Mouse (Mus musculus) hindbrain, embryonic 13.5 days (tissue): ENCODE data around the gene Rsph9. TPM values are rescaled to one million over a fixed set of nuclear protein-coding genes. Genes with fewer than 3 reads are reported as not detected.

ENCODE experiments used
- ATAC-seq: fragments of 200-750 bp; cut with Nextera tagmentation; 2 replicates; pipeline ENCODE4 v1.8.0; 2017; ENCODE audit warnings: moderate TSS enrichment; ENCODE audit not compliant: low FRiP score
- H3K27ac ChIP-seq: fragments of 300-500 bp; sonication (generic); 2 replicates; pipeline ENCODE4 v1.5.1; 2015; ENCODE audit warnings: inconsistent platforms, mild to moderate bottlenecking, moderate library complexity
- H3K27me3 ChIP-seq: fragments of 300-500 bp; sonication (generic); 2 replicates; pipeline ENCODE4 v1.6.1; 2015; ENCODE audit warnings: mild to moderate bottlenecking, inconsistent platforms
- H3K36me3 ChIP-seq: fragments of 300-500 bp; sonication (generic); 2 replicates; pipeline ENCODE4 v1.6.1; 2015; ENCODE audit warnings: mild to moderate bottlenecking, inconsistent platforms
- H3K4me1 ChIP-seq: fragments of 300-500 bp; sonication (generic); replicated peaks from 2 replicates; pipeline ENCODE4 v1.6.1; 2015; ENCODE audit warnings: inconsistent platforms
- H3K4me2 ChIP-seq: fragments of 300-500 bp; sonication (generic); 2 replicates; pipeline ENCODE4 v1.6.1; 2015; ENCODE audit warnings: inconsistent platforms, mild to moderate bottlenecking, moderate library complexity
- H3K4me3 ChIP-seq: fragments of 300-500 bp; sonication (generic); 2 replicates; pipeline ENCODE4 v1.5.1; 2015; ENCODE audit warnings: mild to moderate bottlenecking, inconsistent platforms
- H3K9ac ChIP-seq: fragments of 300-500 bp; sonication (generic); 2 replicates; pipeline ENCODE4 v1.6.1; 2015; ENCODE audit warnings: mild to moderate bottlenecking, inconsistent platforms
- H3K9me3 ChIP-seq: fragments of 300-500 bp; sonication (generic); 2 replicates; pipeline ENCODE4 v1.6.1; 2016; ENCODE audit warnings: inconsistent platforms
- WGBS: fragments of 180-500 bp; shearing (Covaris S2); methylation state at CpG from one replicate; pipeline ENCODE4 v1.1.7; 2015; 5-methylcytosine and 5-hydroxymethylcytosine counted together
- polyA plus RNA-seq: library from polyadenylated mRNA; unstranded; fragments of >200 nt; fragmentation: Nextera tagmentation; extraction: Ambion mirVana; gene quantifications from 2 replicates; pipeline ENCODE4 v1.2.1, GENCODE M21; 2015

The Rsph9 gene
- polyA plus RNA-seq, 1 experiment from 2014 or later: 33.8 TPM

DNA sequence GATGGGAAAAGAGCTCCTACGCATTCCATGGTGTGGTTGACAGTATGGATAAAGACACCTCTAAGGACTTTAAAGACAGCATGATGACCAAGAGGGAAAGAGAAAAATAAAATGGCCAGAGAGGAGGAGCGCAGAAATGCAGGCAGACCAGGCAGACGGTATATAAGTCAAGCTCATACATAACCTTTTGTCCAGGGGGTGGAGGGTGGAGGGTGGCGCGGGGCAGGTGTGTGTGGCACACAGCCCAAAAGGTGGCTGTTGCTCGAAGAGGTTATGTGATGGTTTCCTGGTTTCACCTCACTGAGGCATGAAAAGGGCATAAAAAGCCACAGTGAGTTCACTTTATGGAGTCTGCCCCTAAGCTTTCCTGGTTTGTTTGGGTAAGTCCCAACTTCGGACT, 18.5 kb upstream of the Rsph9 start:
- Histone ChIP-seq H3K9ac (no peak overlapping the region), H3K27me3 (no peaks in the 10 kb centered on the region), H3K9me3 (no peaks in the 10 kb centered on the region), H3K4me2 (peak overlapping the region; percentile 78), H3K4me3 (0 out of 2 replicates have a peak overlapping the region, but pooled peaks have one; percentile 78), H3K36me3 (peaks cover 43% of the 10 kb centered on the region), H3K4me1 (peaks cover 27% of the 10 kb centered on the region), H3K27ac (no peak overlapping the region)
- WGBS: 91% methylated on average over 7 of the region's 7 CpGs
- ATAC-seq: no peak

DNA sequence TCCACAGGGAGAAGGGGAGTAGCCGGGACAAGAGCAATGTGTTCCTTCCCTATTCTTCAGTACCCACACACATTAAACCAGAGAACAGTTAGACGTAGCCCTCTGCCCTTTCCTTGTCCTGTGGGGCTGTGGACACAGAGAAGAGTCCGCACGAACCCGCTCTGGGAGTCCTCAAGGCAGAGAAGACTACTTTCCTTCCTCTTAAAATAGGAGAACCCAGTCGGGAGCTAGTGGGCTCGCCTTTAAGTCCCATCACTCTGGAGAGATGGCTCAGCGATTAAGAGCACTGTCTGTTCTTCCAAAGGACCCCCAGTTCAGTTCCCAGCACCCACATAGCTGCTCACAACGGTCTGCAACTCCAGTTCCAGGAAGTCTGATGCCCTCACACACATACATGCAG, 17.7 kb upstream of the Rsph9 start:
- peak overlapping the region; percentile 78 for H3K4me2 ChIP-seq
- 51% methylated on average over 9 of the region's 9 CpGs for WGBS
- no peaks in the 10 kb centered on the region for H3K9me3 ChIP-seq
- peak overlapping the region; percentile 83; the same call in 1 of the 2 replicates for H3K27ac ChIP-seq
- H3K4me3 ChIP-seq: peak overlapping the region; percentile 78
- no peak for ATAC-seq
- peaks cover 35% of the 10 kb centered on the region for H3K36me3 ChIP-seq
- H3K27me3 ChIP-seq: no peaks in the 10 kb centered on the region
- H3K9ac ChIP-seq: peak overlapping the region; percentile 92
- H3K4me1 ChIP-seq: peaks cover 27% of the 10 kb centered on the region

- Histone ChIP-seq H3K4me3 (peak overlapping the region; percentile 78), H3K27ac (peak overlapping the region; percentile 83), H3K4me2 (peak overlapping the region; percentile 78), H3K9ac (peak overlapping the region; percentile 92), H3K36me3 (peaks cover 30% of the 10 kb centered on the region), H3K27me3 (no peaks in the 10 kb centered on the region), H3K9me3 (no peaks in the 10 kb centered on the region), H3K4me1 (peaks cover 27% of the 10 kb centered on the region)
- WGBS: 0% methylated on average over 19 of the region's 19 CpGs
- ATAC-seq: peak; percentile 63
These were observed 17.2 kb upstream of the Rsph9 start for GRCm38 (mm10) chr17:46161179-46161578.

GRCm38 (mm10) chr17:46160686-46161085, 16.7 kb upstream of the Rsph9 start, which contains the start of gene Gtpbp2:
TSS of gene Gtpbp2 (plus strand) at chr17:46161032.
- under 1% methylated on average over 23 of the region's 23 CpGs for WGBS
- Histone ChIP-seq H3K4me1 (peaks cover 27% of the 10 kb centered on the region), H3K27me3 (no peaks in the 10 kb centered on the region), H3K9me3 (no peaks in the 10 kb centered on the region), H3K9ac (peak within 1 kb of the TSS; percentile 92), H3K4me3 (peak within 1 kb of the TSS; percentile 78), H3K4me2 (peak within 1 kb of the TSS; percentile 78), H3K27ac (peak within 1 kb of the TSS; percentile 83), H3K36me3 (peaks cover 25% of the 10 kb centered on the region)
- ATAC-seq: peak; percentile 96

- no peaks in the 10 kb centered on the region for H3K9me3 ChIP-seq
- H3K9ac ChIP-seq: peak overlapping the region; percentile 56
- peak overlapping the region; percentile 78 for H3K4me2 ChIP-seq
- no peaks in the 10 kb centered on the region for H3K27me3 ChIP-seq
- peak overlapping the region; percentile 80 for H3K27ac ChIP-seq
- H3K4me3 ChIP-seq: peak overlapping the region; percentile 78
- peaks cover 20% of the 10 kb centered on the region for H3K36me3 ChIP-seq
- ATAC-seq: peak; percentile 69
- 0% methylated on average over 16 of the region's 16 CpGs for WGBS
- peaks cover 27% of the 10 kb centered on the region for H3K4me1 ChIP-seq
These were observed 16.2 kb upstream of the Rsph9 start for GRCm38 (mm10) chr17:46160090-46160662.

DNA sequence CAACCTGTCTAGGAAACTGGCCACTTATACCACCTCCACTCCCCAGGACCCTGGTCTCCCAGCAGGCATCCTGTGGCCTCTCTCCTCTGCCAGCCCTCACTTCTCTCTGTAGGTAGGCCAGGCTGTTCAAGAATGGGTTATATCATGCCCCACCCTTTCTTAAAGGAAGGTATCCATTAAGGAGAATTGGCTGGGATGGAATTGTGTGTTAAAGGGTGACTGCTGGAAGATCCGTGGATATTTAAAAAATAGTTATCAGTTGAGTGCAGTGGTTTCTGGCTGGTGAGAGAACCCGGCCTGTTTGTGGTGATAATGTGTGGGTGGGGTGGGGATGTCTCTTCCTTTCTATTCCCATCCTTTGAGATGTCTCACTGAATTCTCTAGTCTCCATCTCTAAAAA, 15.2 kb upstream of the Rsph9 start:
- Histone ChIP-seq H3K9me3 (no peaks in the 10 kb centered on the region), H3K36me3 (peaks cover 10% of the 10 kb centered on the region), H3K27ac (no peak overlapping the region), H3K27me3 (no peaks in the 10 kb centered on the region), H3K4me3 (no peak overlapping the region), H3K9ac (0 out of 2 replicates have a peak overlapping the region, but pooled peaks have one; percentile 56), H3K4me2 (no peak overlapping the region; the same call in 1 of the 2 replicates), H3K4me1 (peaks cover 27% of the 10 kb centered on the region)
- WGBS: 61% methylated on average over 2 of the region's 2 CpGs
- no peak for ATAC-seq

DNA sequence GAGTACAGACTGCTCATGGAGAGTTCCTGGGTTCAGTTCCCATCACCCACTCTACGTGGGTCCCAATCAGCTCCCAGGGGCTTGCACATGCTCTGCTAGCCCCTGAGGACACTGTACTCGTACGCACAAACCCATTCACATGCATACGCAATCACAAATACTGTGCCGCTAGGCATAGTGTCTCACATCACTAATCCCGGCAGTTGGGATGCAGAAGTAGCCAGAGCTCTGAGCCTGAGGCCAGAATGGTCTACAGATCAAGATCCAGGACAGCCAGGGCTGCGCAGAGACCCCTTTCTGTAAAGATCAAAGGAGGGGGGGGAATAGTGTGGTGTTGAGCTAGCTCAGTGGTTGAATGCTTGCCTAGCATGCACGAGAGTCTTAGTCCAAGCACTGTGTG, 13.1 kb upstream of the Rsph9 start:
- Histone ChIP-seq H3K9me3 (no peaks in the 10 kb centered on the region), H3K4me2 (no peak overlapping the region), H3K27me3 (no peaks in the 10 kb centered on the region), H3K27ac (no peak overlapping the region), H3K9ac (no peak overlapping the region), H3K4me3 (no peak overlapping the region), H3K36me3 (no peaks in the 10 kb centered on the region), H3K4me1 (peaks cover 23% of the 10 kb centered on the region)
- no peak for ATAC-seq
- 89% methylated on average over 8 of the region's 8 CpGs for WGBS

GRCm38 (mm10) chr17:46156680-46157079, 12.7 kb upstream of the Rsph9 start:
- WGBS: 90% methylated on average over 5 of the region's 5 CpGs
- no peak overlapping the region for H3K4me3 ChIP-seq

GRCm38 (mm10) chr17:46154336-46154735, 10.3 kb upstream of the Rsph9 start:
- 96% methylated on average over 3 of the region's 3 CpGs for WGBS
- Histone ChIP-seq H3K9ac (no peak overlapping the region), H3K4me2 (no peak overlapping the region), H3K27me3 (no peaks in the 10 kb centered on the region), H3K27ac (no peak overlapping the region), H3K36me3 (no peaks in the 10 kb centered on the region), H3K4me1 (peaks cover 17% of the 10 kb centered on the region), H3K9me3 (no peaks in the 10 kb centered on the region), H3K4me3 (no peak overlapping the region)
- ATAC-seq: no peak

More at GRCm38 (mm10) chr17:46156680-46157079, 12.7 kb upstream of the Rsph9 start:
- no peak overlapping the region for H3K9ac ChIP-seq
- H3K9me3 ChIP-seq: no peaks in the 10 kb centered on the region
- no peak overlapping the region for H3K4me2 ChIP-seq
- no peaks in the 10 kb centered on the region for H3K36me3 ChIP-seq
- no peaks in the 10 kb centered on the region for H3K27me3 ChIP-seq
- H3K4me1 ChIP-seq: peaks cover 23% of the 10 kb centered on the region
- no peak for ATAC-seq
- no peak overlapping the region for H3K27ac ChIP-seq

GRCm38 (mm10) chr17:46152847-46153782, 9.1 kb upstream of the Rsph9 start, which contains the start of gene Mad2l1bp:
TSS of gene Mad2l1bp (minus strand) at chr17:46153553.
- Histone ChIP-seq H3K9ac (peak within 1 kb of the TSS; percentile 81), H3K27ac (peak within 1 kb of the TSS; percentile 61; the same call in 1 of the 2 replicates), H3K9me3 (no peaks in the 10 kb centered on the region), H3K4me1 (peaks cover 17% of the 10 kb centered on the region), H3K4me2 (peak within 1 kb of the TSS; percentile 81), H3K4me3 (peak within 1 kb of the TSS; percentile 61), H3K36me3 (peaks cover 8% of the 10 kb centered on the region), H3K27me3 (no peaks in the 10 kb centered on the region)
- ATAC-seq: peak; percentile 90
- 8% methylated on average over 33 of the region's 33 CpGs for WGBS

- Histone ChIP-seq H3K4me3 (no peak overlapping the region), H3K9me3 (no peaks in the 10 kb centered on the region), H3K36me3 (peaks cover 4% of the 10 kb centered on the region; the same call in 1 of the 2 replicates), H3K27me3 (no peaks in the 10 kb centered on the region), H3K4me2 (no peak overlapping the region), H3K27ac (no peak overlapping the region), H3K9ac (no peak overlapping the region), H3K4me1 (peaks cover 22% of the 10 kb centered on the region)
- no peak for ATAC-seq
- WGBS: 89% methylated on average over 3 of the region's 3 CpGs
These were observed 4.1 kb downstream of the Rsph9 start for GRCm38 (mm10) chr17:46139872-46140271.

- no peak overlapping the region for H3K4me3 ChIP-seq
- peaks cover 13% of the 10 kb centered on the region for H3K4me1 ChIP-seq
- ATAC-seq: no peak
- no peak overlapping the region for H3K4me2 ChIP-seq
- H3K27ac ChIP-seq: no peak overlapping the region
- 79% methylated on average over 8 of the region's 8 CpGs for WGBS
- no peaks in the 10 kb centered on the region for H3K9me3 ChIP-seq
- H3K9ac ChIP-seq: no peak overlapping the region
- peaks cover 4% of the 10 kb centered on the region; the same call in 1 of the 2 replicates for H3K36me3 ChIP-seq
- no peaks in the 10 kb centered on the region for H3K27me3 ChIP-seq
These were observed 5.3 kb downstream of the Rsph9 start for GRCm38 (mm10) chr17:46138563-46139236.
